Mouse (Mus musculus) hematopoietic stem cell, adult 5-6 weeks (primary cell): ENCODE measurements at regions not wholly inside any gene's neighbourhood (a gene's known extent, or its start where the extent isn't known, plus 50 kb on each side); places are given as distances from the start of the nearest gene placed in this dataset.

Experiments
- ATAC-seq, 2 experiments: fragments of 125-278 bp in 1 of 2; replicated peaks in 1 of 2; 2 replicates each; pipeline ENCODE4 v1.8.0; 2016 to 2017; ENCODE audit warnings: inconsistent platforms in 2 of 2, mild to moderate bottlenecking in 2 of 2, moderate number of reproducible peaks in 2 of 2, low read depth in 1 of 2, moderate TSS enrichment in 1 of 2; ENCODE audit not compliant: low FRiP score in 2 of 2, poor library complexity in 2 of 2, severe bottlenecking in 2 of 2, insufficient read depth in 1 of 2, low TSS enrichment in 1 of 2

DNA sequence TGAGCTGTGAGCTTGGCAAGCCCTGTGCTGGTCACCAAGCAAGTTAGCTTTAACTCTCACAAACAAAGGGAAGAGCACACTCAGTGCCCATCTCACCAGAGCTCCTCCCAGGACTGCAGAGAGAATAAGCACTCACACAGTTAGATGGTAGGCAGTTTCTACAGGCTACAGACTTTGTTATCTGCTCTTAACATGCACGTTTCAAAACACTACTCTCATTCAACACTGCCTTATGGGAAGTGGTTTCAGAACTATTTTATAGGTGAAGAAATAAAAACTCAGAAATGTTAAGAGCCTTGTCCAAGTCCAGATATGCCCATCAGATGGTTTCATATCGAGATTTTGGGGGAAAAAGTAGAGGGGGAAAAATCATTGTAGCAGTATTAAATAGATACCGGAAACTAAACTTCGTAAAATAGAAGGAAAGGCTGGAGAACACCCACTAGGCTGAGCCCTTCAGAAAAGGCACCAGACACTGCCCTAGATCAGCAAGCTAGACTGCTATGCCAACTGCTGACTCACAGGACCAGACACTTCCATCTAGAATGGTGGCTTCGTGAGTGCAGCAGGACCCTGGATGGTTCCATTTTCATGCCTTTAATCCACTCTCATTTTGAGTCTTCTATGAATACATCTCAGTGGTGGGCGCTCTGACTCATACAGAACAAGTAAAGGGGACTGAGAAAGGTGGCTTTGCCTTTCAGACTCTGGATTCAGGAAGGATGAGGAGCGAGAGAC lies 51.3 kb upstream of the Serbp1 start:
- peak; percentile 9 to 15; a peak in 1 of 4 replicates for ATAC-seq

DNA sequence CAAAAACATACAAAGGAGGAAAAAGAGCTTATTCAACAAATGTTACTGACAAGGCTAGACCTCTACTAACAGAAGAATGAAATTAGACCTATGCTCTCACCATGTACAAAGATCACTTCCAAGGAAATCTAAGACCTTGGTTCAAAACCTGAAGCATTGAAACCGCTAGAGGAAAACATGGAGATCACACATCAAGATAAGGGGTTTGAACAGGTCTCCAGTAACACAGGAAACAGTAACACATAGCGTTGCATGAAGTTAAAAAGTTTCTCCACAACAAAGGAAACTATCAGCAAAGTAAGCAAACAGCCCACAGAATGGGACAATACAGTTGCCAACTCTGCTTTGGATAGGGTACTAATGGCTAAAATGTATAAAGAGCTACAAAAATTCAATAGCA lies 53.3 kb upstream of the Serbp1 start:
- ATAC-seq = no peak

DNA sequence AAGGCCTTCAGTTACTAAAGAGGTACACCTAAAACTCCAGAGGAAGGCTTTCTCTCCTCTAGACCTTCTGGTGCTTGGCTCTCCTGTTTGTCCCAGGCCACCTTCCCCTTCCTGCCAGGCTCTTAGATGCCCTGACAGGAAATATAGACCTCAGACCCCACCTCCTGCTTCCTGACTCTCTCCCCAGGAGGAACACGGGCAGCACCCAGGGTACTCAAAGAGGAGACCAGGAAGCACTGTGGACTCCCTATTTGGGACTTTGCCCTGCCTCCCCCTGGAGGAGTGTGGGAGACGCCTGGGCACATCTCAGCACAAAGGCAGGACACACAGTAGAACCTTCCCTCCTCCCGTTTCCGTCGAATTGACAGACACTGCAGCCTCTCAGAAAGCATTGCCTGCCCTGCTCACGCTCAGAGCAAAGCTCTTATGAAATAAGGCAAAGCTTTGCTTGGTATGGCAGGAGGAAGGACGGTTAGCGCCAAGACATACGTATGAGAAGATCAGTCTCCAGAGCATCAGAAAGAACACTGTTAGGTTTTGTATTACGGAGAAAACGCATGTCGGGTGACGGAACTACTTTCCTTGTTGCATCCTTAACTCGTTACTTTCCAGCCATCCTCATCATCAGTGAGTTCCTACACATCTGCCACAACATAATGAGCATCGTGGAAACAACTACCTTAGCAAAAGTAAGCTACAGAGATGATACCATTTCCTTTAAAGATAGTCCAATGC lies 54.3 kb upstream of the Serbp1 start:
- ATAC-seq = peak; percentile 81 to 82

DNA sequence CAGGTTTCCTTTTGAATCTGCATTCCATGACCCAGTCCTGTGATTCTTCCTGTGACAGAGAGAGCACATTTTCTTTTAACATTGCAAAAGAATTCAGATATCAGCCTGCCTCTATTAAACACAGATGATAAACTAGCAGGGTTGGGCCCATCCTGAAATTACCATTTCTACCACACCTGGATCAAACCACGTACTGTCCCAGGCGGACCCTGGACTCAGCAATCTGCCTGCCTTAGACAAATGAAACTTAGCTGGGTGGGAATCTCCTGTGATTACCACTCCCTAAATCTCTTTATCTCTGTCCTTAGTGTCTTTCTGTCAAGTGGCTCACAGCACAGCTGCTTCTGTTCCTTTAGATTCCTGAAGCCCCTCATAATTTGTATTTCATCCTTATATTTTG lies 55.5 kb upstream of the Serbp1 start:
- ATAC-seq = no peak

DNA sequence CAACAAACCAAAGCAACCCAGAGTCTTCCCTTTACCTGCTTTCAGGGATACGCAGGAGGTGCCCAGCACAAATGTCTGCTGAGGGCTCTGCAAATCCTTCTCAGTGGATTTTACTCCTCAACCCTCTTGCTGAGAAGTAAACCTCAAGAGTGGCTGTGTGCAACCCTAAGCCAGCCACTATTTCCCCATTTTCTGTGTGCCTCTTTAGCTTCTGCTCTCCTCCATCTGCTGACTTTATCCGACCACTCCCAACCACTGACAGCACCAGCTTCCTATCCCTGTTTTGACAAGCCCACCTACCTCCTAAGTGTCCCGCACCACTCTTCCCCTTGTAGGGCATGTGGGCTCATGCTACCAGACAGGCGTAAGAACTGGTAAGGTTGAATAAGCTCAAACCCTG lies 56.5 kb upstream of the Serbp1 start:
- peak; percentile 40 to 49 for ATAC-seq

DNA sequence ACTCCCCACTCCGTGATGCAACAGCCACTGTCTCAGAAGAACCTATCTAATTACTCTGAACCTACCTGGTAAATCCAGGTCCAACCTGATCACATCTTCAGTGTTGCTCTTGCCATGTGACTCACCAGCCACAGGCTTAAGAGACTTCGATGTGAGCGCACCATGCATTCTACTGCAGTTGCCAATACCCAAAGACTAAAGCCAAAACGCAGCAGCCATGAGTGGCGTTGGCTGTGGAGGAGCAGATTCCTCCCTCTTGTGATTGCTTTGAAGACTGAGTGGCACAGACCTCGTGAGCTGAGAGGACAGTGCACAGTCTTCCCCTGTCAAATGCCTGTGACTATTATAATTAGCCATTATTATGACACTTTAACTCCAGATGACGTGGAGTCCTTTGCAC lies 58.6 kb upstream of the Serbp1 start:
- ATAC-seq = no peak

DNA sequence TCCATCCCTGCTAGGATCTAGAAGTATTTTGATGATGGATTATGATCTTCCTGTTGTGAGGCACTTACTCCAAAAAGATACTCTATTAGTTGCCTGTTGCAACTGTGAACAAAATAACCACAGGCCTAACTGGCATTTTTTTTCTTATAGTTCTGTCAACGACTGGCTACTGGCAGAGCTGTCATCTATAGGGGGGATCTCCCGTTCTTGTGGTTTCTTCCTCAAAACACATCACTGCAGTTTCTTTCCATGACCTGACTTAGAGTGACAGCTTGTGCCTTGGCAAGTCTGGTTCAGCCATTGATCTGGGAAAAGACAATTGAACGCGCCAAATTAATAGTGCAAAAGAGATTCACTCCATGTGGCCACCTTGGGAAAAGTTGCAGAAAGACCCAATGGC lies 59.4 kb upstream of the Serbp1 start:
- peak; percentile 18 to 22; a peak in 2 of 4 replicates for ATAC-seq

DNA sequence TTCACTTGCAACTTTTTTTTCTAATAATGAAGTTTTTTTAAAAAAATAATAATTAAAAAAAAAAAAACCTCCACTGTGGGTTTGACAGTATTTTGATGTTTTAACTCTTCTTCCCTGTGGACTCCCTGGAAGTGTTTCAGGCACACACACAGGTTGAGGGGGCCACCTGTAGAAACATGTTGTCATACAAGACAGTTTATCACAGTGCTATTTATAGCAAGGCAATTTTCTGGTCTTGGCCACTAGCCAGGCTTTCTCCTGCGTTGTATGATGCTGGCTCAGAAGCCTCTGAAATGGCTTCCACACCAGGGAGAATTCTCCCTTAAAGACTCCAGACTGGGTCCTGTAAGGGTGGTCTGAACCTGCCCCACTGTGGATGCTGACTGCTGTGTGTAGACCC lies 59.9 kb upstream of the Serbp1 start:
- ATAC-seq = 0 out of 4 replicates have a peak, but pooled peaks have one; percentile 4 to 6

DNA sequence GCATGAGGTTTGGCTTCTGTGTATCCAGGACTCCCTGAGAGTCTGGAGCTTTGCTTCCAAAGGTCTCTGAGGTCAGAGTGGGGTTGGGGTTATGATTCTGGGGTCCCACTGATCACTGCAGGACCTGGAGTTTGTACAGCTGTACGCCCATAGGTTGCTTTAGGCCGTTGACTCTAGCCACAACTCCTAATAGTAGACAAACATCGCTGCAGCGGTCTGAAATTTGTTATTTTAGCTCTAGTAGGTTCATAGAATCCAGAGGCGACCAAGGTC lies 67.4 kb upstream of the Serbp1 start:
- ATAC-seq = peak; percentile 9 to 15; a peak in 1 of 4 replicates

DNA sequence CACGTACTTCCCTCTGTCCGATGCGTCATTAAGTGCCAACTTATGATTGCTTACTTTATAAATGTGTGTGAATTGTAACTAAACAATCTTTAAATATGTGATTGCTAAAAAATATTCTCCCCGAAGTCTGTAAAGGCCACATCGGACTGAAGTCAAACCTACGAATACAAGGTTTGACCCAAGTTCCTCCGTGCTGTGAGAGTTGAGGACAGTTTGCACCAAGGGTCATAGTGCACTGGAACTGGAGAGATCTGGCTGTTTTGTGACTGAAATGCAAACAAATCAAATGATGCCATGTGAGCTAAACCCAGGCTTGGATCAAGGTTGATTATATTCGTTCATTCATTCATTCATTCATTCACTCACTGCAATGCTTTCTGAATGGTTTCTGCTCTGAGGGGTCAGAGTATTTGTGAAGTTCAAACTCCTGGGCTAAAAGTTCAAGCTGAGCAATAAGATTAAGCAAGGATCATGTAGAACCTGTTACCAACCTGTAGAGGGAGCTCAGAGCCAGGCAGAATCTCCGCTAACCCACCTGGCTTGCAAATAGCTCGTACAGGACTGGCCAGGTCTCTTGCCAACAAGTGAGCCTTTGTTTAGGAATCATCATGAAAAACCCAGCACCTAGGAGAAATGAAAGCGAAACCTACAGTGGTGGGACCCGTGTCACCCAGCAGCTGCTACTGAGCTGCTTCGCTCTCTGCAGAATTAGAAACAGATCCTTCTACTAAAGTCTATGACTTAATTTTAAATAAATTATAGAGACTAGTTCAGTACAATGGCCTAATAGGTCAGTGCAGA lies 67.9 kb upstream of the Serbp1 start:
- ATAC-seq = peak; percentile 96 to 97

DNA sequence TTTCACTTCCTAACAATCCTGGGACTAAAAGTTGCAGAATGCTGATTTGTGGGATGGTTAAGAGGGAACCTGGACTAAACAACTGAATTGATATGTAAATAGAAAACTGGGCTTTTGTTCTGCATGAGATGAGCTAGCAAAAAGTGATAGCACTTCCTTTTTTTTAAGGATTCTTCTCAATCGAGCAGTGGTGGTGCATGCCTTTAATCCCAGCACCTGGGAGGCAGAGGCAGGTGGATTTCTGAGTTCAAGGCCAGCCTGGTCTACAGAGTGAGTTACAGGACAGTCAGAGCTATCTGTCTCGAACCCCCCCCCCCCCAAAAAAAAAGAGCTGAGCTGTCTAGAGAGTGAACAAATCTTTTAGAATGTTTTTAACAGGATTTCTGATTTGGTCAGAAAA lies 69.2 kb upstream of the Serbp1 start:
- ATAC-seq = no peak

DNA sequence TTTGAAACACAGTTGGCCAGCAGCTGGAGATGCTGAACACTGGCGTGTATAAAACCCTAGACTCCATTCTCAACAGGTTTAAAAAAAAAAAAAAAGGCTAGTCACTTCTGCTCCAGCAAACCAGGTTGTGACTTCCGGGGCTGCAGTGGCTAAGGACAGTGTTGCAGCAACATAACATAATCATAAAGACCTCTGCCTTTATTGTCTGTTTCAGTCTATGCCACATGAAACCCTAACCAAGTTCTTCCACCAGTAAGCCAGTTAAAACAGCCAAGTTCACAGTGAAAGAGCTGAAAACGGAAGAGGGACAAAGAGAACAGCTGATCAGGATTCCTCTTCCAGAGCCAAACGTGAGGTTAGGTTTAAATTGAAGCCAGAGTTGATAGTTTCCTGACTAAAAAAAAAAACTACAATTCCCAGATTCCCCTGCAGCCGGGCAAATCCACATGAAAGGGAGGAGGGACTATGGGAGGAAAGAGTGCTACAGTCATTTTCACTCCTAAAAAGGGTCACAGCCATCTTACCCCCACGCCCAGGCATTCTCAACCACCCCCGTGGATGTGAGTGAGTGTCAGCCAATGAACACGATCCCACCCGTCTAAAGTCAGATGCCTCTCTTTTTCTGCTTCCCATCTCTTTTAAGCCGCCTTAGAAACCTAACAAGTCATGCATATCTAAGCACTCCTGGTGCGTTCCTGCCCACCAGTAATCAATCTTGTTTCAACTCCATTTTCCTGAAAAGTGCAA lies 69.8 kb upstream of the Serbp1 start:
- ATAC-seq = peak in 1 of 2 experiments; percentile 14; a peak in 1 of 4 replicates

DNA sequence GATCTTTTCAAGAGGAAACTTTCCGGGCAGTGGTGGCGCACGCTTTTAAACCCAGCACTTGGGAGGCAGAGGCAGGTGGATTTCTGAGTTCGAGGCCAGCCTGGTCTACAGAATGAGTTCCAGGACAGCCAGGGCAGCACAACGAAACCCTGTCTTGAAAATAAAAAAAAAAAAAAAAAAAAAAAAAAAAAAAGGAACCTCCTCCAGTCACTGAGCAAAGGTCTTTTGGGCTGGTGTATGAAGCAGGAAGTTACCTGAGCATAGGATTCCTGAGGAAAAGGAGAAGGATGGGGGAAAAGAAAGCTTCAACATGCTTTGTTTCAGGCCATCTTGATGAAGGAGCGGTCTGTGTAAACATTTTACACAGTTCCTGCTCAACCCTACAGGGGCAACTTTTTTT lies 72.9 kb upstream of the Serbp1 start:
- no peak for ATAC-seq

DNA sequence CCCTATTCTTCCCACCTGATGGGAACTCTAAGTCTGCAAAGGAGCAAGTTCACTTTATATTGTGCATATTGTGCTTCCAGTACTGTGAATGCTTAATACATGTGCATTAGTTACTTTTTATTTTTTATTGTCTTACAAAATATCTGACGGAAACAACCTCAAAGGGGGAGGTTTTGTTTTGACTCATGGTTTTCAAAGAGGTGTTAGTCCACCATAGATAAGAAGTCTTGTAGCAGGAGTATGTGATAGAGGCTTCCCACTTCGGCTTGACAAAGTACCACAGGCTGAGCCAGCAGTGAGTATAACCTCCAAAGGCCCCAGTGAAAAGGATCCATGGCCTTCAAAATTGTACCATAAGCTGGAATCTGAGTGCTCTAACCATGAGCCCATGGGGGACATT lies 74.0 kb upstream of the Serbp1 start:
- no peak for ATAC-seq

DNA sequence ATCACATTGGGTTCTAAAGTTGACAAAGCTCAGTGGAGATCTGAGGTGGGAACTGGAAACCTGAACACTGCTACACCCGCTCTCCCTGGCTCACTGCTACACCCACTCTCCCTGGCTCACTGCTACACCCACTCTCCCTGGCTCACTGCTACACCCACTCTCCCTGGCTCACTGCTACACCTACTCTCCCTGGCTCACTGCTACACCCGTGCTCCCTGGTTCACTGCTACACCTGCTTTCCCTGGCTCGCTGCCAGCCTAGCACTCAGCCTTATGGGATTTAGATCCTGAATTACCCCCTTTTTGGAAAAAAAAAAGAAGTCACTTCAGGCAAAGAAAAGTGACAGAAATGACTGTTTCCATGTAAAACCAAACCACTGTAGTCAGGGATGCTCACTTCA lies 75.2 kb upstream of the Serbp1 start:
- no peak for ATAC-seq

DNA sequence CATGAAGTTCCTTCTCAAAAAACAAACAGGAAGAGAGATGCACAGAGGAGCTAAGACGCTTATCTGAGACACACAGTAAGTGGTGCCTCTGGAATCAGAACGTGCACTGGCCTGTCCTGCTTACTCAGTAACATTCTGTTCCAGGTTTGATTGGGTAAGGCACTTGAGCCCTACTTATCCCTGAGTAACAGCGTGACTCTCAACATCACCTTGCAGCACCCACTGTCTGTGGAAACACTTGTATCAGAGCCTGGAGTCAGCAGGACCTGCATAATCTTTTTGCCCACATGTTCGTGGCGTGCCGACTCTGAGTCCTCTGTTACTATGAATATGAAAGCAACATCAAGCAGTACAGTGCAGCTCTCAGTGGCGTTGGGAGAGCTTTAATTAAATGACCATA lies 76.4 kb upstream of the Serbp1 start:
- ATAC-seq = peak in 1 of 2 experiments; percentile 36; a peak in 2 of 4 replicates

DNA sequence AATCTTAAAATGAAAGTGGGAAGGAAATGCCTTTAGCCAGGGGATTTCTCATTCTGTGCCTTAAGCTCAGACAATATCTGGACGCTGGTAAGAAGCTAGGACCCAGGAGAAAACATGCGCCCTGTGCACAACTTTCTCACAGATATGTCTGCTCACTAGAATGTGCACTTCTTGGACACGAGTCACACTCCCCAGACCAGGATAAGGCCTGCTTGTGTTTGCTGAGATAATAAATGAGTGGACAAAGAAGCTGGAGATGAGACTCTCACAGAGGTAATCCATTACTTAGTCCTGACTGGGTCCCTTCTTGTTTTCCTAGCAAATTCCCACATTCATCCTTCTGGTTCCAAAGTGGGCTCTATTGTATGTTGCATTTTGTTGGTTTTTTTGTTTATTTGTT lies 77.4 kb upstream of the Serbp1 start:
- ATAC-seq = no peak
